Mouse (Mus musculus) v-Abl transformed pro-B cells (cell line): Measurements from ENCODE around the gene Sh3pxd2a.

Source experiments
- in situ Hi-C, 2 experiments: fragments of 400-800 bp; cut with MboI; formaldehyde crosslinking; loops; one replicate each; pipeline ENCODE4 v1.15.1; 2025; ENCODE audit not compliant: unreplicated experiment in 2 of 2

Gene Sh3pxd2a

DNA sequence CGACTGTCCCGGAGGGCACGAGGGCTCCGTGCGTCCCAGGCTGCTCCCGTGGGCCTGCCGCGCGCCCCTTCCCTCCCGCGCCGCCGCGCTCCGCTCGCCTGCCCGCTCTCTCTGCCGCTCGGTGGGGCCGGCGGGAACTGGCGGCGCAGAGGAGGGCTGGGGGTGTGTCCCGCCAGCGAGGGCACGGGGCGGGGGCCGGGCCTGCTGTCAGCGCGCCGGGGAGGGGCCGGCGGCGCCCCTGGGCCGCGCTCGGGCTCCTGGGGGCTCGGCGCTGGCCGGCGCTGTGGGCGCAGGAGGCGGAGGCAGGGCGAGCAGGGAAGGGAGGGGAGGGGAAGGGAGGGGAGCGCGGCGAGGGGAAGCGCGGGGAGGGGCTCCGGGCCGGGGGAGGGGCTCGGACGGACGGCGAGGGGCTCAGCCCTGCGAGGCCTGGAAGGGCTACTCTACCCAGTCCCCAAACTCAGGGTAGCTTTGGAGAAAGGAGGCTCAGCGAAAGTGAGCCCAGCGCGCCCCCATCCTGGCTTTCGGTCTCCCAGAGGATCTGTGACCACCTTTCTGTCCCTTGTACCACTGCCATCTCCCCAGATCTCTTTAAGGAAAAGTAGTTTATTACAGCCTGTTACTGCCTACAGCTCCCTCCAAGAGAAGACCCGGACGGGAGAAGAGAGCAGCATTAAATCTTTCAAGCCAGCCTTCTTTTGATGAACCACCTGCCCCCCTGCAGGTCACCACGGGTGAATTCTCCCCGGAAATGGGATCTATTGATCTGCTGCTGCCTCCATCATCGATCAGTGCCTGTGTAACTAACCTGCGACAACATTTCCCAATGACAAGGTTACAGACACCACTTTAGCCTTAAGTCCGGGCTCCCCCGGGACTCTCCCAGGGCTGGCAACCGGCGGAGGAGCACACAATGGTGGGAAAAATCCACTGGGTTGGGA is at the start of gene Sh3pxd2a:
Sh3pxd2a (minus strand) TSS at position 98 of the 938 bp plus-strand sequence.
- in situ Hi-C loops: loop anchor here (5.0 to 10.0 kb wide), 3 partner anchors 38 to 107 kb away; no protein-coding TSS in a partner anchor

- in situ Hi-C loops: loop anchor here (5.0 to 10.0 kb wide), 4 partner anchors 214 to 411 kb away; no protein-coding TSS in a partner anchor
Observed at GRCm38 (mm10) chr19:47513618-47513897, 49.4 kb upstream of the Sh3pxd2a start.

GRCm38 (mm10) chr19:47512794-47513617 is 48.8 kb upstream of the Sh3pxd2a start:
- in situ Hi-C loops: loop anchor here (5.0 to 10.0 kb wide), 4 partner anchors 214 to 412 kb away; no protein-coding TSS in a partner anchor

GRCm38 (mm10) chr19:47511958-47512357 is 47.8 kb upstream of the Sh3pxd2a start:
- in situ Hi-C loops: loop anchor here (5.0 to 10.0 kb wide), 4 partner anchors 215 to 413 kb away; no protein-coding TSS in a partner anchor

GRCm38 (mm10) chr19:47511294-47511675 is 47.1 kb upstream of the Sh3pxd2a start:
- in situ Hi-C loops: loop anchor here (5.0 to 10.0 kb wide), 4 partner anchors 216 to 414 kb away; no protein-coding TSS in a partner anchor

DNA sequence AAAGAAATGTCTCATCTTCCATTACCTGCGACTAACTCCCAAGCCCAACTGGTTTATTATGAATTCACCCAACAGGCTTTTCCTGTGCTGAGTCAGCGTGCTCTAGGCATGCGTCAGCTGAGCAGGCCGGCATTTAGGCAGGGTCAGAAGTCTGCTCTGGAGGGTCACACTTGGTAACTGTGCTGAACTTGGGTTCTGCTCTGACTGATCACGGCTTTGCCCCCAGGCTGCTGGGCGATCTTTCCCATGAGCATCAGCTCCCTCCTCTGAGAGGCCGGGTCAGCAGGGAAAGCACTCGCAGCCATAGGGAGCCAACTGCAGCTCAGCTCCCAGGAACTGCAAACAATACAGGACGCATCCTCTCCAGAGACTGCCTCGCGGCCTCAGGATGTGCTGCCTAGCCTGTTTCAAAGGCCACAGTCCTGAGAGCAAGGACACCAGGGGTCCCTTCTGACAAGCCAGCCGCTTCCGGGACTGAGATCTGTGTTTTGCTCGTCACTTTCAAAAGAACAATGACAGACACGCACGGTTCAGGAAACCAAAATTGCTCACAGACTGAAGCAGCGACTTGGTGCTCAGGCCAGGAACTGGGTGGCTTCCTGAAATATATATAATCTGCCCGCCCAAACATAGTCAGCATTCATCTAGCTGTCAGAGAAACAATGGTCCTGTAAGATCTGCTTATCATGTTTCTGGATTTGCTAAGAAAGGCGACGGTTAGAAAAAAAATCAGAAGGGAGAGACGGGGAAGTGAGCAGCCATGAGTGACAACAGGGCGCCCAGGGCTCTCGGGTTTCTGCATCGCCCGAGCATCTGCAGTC is 46.5 kb upstream of the Sh3pxd2a start:
- in situ Hi-C loops: loop anchor here (5.0 to 10.0 kb wide), 4 partner anchors 217 to 414 kb away; no protein-coding TSS in a partner anchor

GRCm38 (mm10) chr19:47510135-47510472 is 45.9 kb upstream of the Sh3pxd2a start:
- in situ Hi-C loops: loop anchor here (5.0 to 10.0 kb wide), 4 partner anchors 217 to 415 kb away; no protein-coding TSS in a partner anchor

GRCm38 (mm10) chr19:47508771-47509281 is 44.6 kb upstream of the Sh3pxd2a start:
- in situ Hi-C loops: loop anchor here in 1 of 2 experiments (5.0 to 10.0 kb wide), 2 partner anchors 166 to 313 kb away; no protein-coding TSS in a partner anchor

GRCm38 (mm10) chr19:47508191-47508590 is 44.0 kb upstream of the Sh3pxd2a start:
- in situ Hi-C loops: loop anchor here in 1 of 2 experiments (5.0 to 10.0 kb wide), 2 partner anchors 167 to 314 kb away; no protein-coding TSS in a partner anchor

DNA sequence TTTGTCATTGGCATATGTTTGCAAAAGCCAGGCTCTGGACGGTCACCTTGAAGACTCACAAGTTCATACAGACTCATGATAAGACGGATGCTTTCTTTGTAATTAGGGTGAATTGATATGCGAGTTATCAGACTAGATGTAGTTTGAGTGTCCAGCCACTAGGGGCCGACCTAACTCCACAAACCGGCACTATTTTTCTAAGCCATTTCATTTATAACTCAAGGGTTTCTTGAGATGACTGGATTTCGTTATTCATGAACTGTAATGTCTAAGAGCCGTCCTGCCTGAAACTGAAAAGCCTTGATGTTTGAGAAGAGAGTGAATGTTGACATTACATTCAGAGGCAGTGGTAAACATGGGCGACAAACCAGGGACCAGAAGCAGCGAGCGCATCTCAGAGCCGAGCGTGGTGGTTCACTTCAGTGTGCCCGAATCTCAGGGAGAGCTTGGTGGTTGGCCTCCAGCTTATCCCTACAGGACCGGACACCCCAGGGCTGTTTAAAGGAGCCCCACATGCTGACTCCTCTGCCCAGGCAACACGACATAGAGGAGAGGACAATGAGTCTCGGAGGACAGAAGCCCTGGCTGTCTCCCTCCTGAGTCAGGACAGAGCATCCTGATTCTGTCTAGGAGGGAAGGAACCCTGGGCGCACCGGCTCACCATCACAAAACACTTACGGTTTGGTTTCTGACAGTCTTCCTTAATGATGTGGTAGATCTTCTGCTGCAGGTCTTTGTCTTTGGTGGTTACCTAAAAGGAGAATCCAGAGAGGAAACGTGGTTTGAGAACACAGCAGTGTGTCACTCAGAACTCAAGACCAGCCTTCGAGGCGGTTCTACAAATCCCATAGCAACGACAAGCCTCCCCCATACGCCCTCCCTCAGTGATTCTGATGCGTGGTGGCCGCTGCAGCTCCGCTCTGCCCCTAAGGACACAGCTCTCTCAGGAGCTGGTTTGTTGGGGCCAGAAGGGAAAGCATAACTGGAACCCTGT is 43.2 kb upstream of the Sh3pxd2a start:
- in situ Hi-C loops: loop anchor here in 1 of 2 experiments (5.0 to 10.0 kb wide), 2 partner anchors 167 to 315 kb away; no protein-coding TSS in a partner anchor

DNA sequence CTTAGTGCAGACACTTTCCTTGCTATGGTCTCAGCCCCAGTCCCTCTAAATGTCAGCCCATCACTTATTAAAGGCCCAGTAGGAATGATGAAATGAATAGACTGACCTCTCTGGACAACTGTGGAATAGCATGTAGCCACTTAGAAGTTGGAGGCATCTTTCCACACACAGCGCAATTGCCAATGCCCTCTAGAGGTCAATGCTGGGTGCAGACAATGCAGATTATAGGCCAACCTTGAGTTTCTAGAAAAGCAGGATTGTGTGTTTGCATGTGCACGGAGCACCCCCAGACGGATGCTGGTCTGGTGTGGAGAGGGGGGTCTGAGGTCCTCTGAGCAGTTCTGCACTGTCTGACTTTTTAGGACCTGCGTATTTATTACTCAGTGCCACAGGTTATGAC is 39.4 kb upstream of the Sh3pxd2a start:
- in situ Hi-C loops: loop anchor here (5.0 to 10.0 kb wide), 3 partner anchors 36 to 171 kb away; no protein-coding TSS in a partner anchor

GRCm38 (mm10) chr19:47502563-47502962 is 38.4 kb upstream of the Sh3pxd2a start:
- in situ Hi-C loops: loop anchor here (5.0 to 10.0 kb wide), 3 partner anchors 35 to 172 kb away; no protein-coding TSS in a partner anchor

DNA sequence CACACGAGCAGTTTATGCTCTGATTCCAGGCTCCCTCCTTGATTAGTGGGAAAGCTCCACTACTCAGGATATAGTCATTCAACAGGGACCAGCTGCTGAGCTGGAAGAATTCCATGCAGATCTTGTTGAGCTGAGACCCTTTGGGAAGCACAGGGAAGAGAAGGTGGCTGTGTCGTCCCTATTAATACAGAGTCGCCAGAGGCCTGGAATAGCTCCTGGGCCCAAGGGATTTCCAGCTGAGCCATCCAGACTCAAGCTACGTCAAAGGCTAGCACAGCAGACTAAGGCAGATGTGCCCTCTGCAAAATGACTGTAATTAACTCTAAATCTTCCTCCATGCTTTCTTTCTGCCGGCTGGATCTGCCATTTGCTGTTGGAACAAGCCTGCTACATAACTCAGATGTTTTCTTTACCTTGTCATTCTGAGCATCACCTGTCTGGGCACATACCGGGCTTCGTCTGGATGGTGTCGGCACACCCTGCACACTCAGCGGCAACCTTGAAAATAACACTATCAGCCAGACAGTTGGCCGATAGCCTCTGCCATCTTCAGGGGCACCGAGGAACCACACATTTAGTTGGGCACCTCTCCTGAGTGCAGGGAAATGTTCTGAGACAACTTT is 36.3 kb upstream of the Sh3pxd2a start:
- in situ Hi-C loops: loop anchor here (5.0 to 10.0 kb wide), 3 partner anchors 33 to 174 kb away; no protein-coding TSS in a partner anchor

DNA sequence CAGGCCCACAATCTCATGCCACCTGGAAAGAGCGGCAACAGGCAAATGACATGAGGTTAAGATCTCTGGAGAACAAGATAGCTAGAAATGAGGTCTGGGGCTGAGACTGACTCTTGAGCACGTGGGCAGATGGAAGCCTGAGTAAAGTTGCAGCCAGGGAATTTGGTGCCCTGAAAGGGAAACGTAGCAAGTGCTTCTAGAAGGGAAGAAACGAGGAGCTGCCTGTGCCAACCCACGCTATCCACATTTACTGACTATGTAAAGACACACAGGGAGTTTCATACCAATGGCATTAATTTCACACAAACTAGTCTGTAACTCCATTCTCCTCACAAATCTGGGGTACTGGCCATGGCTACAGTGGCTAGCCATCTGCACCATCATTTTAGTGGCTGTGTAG is 35.6 kb upstream of the Sh3pxd2a start:
- in situ Hi-C loops: loop anchor here (5.0 to 25.0 kb wide), 5 partner anchors 33 to 838 kb away; partner anchors contain the start of gene Cyp17a1 (in 1 of the 2)

GRCm38 (mm10) chr19:47498942-47499341 is 34.7 kb upstream of the Sh3pxd2a start:
- in situ Hi-C loops: loop anchor here in 1 of 2 experiments (10.0 to 25.0 kb wide), 2 partner anchors 234 to 837 kb away; partner anchors contain the start of gene Cyp17a1

DNA sequence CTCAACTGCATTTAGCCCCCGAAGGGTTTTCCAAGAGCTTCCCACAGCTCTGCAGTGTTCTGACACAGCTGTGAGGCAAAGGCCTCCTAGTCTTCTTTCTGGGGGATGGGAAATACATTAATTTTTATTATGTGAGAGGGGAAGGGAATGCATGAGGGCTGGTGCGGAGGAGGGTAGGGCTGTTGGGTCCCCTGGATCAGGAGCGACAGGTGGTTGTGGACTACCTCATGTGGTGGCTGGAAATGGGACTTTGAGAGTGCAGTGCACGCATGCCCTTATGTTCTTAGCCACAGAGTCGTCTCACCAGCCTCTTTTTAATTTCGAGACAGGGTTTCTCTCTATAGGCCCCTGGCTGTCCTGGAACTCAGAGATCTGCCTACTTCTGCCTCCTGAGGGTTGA is 33.5 kb upstream of the Sh3pxd2a start:
- in situ Hi-C loops: loop anchor here in 1 of 2 experiments (10.0 to 25.0 kb wide), 2 partner anchors 233 to 835 kb away; partner anchors contain the start of gene Cyp17a1

DNA sequence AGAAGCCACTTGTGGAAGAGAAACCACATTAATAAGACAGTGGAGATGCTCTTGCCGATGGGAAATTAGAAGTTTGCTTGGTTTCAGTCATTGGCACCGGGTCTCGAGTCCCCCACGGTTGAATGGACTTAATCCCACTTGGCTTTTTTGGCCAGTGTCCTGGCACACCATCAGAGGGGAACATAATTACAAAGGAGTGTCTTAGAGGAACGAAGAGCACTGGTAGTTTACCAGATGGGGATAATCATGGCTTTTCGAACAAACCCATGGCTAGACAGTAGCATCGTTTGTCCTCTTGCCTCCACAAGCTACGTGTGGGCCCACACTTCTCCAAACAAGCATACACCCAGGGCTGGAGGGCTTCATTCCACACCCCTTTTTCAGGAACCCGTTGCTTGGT is 33.1 kb upstream of the Sh3pxd2a start:
- in situ Hi-C loops: loop anchor here in 1 of 2 experiments (10.0 to 25.0 kb wide), 2 partner anchors 233 to 835 kb away; partner anchors contain the start of gene Cyp17a1
